Mouse (Mus musculus) 3T3-L1 (cell line): ENCODE results near the gene Cntnap1.
A peak's percentile ranks its signal among the peaks of the same experiment; 100 is the strongest.

Experiments
- DNase-seq: peaks from one replicate; pipeline ENCODE4 v3.0.0-alpha.2; 2015; ENCODE audit warnings: low read depth, low spot score

Gene Cntnap1

DNA sequence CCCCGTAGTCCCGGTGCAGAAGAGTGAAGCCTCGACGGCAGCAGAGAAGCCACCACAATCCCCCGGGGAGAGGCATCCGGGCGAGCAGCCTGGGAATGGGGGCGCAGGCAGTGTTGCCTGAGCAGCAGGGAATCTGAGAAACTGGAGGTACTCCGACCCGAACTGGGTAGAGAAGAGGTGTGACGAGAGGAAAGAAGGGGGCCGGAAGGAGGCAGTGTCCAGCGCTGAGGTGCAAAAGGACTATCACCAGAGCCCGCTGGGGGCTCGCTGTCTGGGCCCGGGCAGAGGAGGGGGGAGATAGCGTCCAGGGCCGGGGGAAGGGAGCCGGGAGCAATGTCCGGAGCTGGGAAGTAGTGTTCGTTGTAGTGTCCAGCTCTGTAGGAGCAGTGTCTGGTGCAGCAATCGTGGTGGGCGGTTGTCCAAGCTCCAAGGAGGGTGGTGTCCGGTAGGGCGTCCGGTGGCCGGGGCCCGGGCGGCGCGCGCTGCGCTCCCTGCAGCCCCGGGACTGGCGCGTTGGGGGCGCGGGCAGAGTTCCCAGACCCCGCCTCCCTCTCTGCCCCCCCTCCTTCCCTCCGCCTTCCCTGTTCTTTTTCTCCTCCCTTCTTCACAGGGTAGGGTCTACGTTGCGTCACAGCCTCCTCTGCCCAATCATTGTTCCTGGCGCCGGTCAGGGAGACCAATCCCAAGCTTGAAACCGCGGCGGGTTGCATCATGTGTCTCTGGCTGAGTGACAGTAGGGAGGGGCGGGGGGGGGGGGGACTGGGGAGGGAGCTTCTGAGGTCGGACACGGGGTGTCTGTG is 688 bp downstream of the Cntnap1 start, which contains the start of gene Plekhh3:
TSS of gene Plekhh3 (minus strand) at position 541 of the 800 bp plus-strand sequence.
- DNase-seq: peak; percentile 98

DNA sequence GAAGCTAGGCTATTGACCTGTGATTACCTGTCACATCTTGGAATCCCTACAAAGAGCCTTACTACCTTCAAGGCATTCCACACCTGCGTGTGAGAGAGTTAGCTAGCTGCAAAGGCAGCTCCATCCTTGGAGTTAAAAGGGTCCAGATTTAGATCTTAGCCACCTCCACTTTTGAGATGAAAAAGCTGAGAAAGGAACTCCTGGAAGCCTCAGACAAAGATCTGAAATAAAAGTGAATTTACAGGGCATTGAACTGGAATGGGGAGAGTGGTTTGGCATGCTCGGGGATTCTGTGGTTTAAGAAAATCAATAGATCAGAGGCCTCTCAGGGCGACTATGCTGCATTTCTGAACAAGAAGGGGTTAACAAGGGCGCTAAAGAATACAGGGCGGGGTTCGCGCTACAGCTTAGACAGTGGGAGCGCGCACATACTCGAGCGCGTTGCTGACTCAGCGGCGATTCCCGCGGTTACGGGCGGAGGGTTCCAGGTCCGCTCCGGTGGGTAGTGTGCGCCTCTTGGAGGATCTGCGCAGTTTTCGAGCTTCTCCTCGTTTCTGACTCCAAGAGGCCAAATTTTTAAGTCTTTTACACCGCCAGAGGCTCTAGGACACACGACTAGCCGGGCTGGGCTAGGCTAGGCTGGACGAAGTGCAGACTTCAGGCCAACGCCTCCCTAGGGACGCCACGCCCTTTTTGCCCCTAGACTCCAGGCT is 1.6 kb downstream of the Cntnap1 start:
- DNase-seq: peak; percentile 93

DNA sequence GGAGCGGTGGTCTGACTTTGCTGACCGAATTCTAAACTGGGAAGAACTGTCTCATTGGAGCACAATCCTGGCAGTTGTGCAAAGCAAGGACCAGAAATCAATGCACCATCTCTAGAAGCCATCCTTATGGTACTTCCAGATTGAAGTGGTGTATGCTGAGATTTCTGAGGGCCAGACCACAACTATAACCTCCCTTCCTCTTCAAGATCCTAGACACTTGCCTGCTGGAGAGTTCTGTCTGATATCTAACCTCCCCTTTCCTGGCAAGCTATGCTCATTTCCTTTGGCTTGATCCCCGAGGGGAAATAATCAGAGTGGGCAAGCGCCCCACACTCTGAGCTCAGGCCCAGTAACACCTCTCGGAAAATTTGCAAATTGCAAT is 2.1 kb downstream of the Cntnap1 start:
- peak; percentile 64 for DNase-seq

DNA sequence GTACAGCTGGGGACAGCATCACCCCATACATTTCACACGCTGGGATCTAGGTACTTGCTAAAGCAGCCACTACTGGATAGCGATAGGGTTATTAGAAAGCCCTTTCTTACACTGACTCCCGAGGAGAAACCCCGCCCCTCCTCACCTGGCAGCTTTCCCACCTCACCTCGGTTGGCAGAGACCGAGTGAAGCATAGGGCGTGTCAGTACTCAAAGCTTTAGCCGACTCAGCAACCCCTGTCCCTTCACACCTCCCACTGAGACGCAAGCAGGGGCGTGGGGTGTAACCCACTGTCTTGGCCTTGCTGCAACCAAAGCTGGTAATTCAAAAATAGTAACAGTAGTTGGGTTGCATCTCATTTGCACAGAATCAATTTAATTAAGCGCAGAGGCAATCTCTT is 2.8 kb downstream of the Cntnap1 start:
- DNase-seq: peak; percentile 22

DNA sequence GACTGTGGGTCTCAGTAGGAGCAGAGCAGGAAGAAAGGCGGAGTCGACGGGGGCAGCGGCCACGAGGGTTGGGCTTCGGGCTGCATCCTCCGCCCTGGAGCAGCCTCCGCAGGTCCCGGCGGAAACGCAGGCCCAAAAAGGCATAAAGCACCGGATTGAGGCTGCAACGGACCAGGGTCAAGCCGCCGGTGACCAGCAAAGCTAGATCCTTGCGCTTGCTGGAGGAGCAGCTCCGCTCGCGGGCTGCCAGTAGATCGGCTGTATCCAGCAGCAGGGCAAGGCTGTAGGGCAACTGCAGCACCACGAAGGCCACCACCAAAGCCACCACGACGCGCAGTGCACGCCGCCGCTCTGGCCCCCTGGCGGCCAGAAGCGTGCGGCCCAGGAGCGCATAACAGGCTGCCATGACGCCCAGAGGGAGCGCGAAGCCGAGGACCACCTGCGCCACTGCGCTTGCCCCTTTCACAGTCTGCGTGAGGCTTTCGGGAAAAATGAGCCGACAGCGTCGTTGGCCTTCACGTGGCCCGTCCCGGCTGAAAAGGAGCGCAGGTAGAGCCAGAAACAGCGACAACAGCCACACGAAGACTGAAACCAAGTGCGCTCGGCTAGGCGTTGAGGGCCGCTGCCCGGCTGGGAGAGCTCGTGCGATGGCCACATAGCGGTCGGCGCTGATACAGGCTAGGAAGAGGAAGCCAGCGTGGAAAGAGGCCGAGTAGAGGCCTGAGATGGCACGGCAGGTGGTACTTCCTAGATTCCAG is 3.5 kb downstream of the Cntnap1 start:
- DNase-seq: peak; percentile 39

DNA sequence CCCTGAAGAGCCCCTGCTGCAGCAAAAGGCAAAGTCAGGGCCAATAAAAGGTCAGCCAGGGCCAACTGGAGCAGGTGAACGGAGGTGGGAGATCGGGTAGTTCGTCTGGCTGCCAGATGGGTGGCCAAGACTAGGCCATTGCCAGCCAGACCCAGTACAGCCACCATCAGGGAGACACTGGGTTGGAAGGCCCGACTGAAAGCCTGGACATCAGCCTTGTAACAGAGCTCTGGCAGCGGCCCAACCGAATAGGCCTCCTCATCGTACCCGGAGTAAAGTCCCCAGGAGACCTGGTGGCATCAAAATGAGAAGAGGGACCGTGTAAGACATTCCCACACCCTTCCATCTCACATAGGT is 4.0 kb downstream of the Cntnap1 start:
- no peak for DNase-seq

DNA sequence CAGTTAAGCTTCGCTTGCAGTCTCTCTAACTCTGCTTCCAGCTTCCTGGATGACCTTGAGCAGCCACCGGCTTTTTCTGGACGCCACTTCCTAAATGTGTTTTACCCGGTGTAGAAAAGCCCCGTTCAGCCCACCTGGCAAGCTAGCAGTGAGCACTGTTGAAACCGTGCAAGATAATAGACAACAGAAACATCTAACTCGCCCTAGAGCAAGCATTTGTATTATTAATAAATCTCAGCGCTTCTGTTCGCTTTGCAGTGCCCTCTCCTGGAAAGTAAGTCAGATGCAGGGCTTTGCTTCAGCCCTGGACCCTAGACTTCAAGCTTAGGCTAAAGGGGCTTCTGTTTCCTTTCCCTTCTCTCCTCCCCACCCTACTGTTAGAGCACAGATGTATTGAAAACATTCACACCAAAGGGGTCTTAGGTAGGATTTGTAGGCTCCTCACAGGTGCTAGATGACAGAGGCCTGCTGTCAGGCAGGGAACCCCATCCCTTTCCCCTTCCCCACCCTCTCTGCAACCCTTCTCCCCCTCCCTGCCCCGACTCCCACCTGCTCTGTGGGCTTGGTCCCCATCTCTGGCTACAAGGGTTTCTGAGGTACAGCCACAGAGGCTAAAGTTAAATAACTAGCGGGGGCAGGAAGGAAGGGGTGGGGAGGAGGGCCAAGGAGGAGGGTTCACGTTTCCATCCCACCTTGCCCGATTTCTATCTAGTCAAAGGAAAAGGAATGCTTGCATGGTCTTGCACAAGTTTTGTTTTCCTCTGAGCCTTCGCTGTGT is 4.7 kb downstream of the Cntnap1 start, which contains the start of gene Ccr10:
TSS of gene Ccr10 (minus strand) at position 593 of the 778 bp plus-strand sequence.
- peak; percentile 45 for DNase-seq

DNA sequence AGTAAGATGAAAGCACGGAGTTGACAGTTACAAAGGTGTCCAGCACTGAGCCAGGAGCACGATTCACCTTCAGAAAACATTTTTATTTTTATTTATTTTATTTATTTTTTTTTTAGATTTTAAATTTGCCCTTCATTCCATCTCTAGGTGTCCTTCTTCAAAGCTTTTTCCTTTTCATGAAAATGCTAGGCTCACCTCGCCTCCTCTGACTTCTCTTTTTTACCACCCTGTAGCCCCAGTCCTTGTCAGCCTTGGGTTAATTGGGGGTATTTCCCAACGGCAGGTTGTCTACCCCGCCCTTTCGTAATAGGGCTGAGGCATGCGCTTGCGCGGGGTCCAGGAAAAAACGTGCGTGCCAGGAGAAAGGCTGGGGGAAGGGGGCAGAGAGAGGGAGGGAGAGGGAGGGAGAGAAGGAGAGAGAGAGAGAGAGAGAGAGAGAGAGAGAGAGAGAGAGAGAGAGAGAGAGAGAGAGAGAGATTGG is 5.4 kb downstream of the Cntnap1 start:
- no peak for DNase-seq

DNA sequence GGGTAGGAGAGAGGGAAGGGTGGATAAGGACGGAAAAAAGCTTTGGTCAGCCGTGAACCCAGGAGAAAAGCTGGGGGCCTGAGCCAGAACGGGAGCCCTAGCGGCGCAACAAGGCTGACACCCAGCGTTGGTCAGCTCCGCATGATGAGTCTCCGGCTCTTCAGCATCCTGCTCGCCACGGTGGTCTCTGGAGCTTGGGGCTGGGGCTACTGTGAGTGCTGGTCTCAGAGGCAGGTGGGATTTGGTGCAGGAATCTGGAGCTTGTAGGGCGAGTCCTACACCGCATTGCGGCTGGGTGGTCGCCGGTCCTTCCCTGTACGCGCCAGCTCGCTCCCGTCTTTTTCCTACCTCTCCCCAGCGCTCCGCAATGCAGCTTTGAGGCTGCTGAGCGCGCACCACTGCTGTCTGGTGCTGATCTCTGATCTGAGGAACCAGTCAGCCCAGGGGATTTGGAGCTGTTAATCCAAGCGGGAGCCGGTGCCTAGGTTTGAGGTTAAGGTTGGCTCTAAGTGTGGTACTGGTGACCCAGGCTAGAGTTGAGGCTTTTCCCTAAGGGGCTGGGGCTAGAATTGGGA is 5.9 kb downstream of the Cntnap1 start:
- DNase-seq: peak; percentile 41

DNA sequence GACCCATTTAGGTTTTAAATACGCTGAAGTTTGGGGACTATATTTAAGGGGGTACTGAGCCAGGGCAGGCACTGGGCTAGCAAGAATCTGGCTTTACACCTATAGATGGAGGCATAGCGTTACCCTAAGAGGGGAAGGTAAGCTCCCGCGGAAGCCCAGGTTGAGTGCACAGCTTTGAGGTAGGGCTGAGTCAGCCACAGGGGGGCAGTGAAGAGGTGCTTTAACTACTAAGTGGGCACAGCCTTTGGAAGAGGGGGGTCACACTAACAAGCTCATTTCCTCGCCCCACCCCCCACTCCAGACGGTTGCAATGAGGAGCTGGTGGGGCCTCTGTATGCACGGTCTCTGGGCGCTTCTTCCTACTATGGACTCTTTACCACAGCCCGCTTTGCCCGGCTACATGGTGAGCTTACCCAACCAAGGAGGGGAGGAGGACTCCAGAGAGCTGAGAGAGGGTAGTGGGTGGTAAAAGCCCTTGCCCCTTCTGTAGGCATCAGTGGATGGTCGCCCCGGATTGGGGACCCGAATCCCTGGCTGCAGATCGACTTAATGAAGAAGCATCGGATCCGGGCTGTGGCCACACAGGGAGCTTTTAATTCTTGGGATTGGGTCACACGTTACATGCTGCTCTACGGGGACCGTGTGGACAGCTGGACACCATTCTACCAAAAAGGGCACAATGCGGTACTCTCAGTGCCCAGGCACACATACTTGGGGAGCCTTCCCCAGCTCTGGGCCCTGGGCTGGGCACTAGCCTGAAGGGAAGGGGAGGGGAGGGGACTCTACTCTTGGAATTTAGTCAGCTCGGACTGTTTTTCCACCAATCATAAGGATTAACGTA is 6.8 kb downstream of the Cntnap1 start:
- peak; percentile 39 for DNase-seq

DNA sequence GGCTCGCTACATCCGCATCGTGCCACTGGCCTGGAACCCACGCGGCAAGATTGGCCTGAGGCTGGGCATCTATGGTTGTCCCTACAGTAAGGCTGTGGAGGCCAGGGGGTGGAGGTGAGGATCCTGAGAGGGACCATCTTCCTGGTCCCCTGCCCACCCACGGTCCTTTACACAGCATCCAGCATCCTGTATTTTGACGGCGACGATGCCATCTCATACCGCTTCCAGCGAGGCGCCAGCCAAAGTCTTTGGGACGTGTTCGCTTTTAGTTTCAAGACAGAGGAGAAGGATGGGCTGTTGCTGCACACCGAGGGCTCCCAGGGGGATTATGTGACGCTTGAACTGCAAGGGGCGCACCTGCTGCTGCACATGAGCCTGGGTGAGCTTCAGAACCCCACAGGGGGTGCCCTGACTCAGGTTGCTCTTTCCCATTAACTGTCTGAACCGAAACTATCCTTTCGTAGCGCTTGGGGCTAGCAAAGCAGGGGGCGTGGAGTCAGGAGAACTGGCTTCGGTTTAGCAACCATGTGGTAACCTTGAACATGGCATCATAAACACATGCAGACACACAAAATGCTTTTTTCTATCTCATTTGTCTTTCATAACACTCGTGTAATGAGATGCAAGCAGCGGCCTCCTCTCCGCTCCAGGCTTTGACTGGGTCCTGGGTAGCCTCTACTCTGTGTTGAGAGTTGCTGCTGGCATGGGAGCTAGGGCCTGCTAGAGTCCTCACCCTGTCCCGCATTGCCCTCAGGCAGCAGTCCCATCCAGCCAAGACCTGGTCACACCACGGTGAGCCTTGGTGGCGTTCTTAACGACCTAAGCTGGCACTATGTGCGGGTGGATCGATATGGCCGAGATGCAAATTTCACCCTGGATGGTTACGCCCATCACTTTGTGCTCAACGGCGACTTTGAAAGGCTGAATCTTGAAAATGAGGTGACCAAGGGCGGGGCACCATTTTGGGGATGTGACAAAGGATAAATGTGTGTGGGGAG is 8.0 kb downstream of the Cntnap1 start:
- no peak for DNase-seq

DNA sequence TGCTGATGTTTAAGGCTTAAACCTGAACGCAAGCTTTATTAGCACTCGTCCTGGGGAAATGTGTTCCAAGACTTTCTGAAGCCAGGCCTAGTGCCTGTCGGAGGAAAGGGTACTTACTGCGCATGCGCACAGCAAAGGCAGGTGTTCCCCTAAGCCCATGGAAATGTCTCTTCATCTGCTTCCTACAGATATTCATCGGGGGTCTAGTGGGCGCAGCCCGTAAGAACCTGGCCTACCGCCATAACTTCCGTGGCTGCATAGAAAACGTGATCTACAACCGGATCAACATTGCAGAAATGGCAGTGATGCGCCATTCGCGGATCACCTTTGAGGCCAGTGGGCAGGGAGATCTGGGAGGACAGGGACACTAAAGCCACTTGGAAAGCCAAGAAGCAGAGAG is 9.0 kb downstream of the Cntnap1 start:
- no peak for DNase-seq

DNA sequence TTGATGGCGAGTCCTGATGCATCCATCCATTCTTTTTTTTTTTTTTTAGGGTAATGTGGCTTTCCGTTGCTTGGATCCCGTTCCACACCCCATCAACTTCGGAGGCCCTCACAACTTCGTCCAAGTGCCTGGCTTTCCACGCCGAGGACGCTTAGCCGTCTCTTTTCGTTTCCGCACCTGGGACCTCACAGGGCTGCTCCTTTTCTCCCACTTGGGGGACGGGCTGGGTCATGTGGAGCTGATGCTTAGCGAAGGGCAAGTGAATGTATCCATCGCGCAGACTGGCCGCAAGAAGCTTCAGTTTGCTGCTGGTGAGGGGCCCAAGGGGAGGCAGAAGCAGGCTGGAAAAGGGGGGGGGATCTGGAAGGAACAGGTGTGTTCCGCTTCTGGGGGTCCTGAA is 9.9 kb downstream of the Cntnap1 start:
- DNase-seq: no peak

DNA sequence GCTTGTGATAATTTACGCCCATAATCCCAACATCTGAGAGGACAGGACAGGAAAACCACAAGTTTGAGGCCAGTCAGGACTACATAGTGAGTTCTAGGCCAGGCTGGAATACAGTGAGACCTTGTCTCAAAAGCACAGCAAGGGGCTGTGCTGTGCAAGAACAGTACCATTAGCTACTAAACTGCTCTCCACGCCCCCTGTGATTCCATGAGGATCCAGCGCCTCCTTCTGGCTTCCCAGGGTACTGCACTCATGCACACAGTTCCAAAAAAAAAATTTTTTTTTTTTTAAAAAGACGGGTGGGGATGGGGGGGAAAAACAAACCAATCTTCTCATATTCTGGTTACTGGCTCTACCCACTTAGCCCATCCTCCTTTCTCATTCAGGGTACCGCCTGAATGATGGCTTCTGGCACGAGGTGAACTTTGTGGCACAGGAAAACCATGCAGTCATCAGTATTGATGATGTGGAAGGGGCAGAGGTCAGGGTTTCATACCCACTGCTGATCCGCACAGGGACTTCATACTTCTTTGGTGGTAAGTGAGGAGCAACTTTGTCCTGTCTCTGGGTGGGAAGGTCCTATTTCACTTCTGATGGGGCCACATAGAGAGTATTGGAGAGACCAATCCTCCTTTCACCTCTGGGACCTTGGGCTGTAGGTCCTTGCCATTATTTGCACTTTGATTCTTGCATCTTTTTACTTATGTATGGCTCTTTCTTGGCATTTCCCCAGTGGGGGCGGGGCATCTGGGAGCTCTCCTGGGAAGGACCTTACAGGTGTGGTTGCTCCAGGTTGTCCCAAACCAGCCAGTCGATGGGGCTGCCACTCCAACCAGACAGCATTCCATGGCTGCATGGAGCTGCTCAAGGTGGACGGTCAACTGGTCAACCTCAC is 10.8 kb downstream of the Cntnap1 start:
- DNase-seq: peak; percentile 86

DNA sequence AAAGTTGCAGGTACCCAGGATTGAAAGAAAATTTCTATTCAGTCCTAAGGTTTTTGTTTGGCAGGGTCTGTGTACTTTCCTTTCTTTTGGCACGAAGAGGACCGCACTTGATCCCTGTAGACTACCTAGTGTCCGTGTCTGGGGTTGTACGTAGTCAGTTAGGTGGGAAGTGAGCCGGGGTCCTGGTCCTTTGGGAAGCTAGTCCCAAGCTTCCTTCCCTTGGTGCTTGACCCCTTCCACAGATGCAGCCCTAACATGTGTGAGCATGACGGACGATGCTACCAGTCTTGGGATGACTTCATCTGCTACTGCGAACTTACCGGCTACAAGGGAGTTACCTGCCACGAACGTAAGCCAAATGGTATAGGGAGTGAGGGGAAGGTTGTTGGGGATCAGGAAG is 11.6 kb downstream of the Cntnap1 start:
- DNase-seq: no peak

DNA sequence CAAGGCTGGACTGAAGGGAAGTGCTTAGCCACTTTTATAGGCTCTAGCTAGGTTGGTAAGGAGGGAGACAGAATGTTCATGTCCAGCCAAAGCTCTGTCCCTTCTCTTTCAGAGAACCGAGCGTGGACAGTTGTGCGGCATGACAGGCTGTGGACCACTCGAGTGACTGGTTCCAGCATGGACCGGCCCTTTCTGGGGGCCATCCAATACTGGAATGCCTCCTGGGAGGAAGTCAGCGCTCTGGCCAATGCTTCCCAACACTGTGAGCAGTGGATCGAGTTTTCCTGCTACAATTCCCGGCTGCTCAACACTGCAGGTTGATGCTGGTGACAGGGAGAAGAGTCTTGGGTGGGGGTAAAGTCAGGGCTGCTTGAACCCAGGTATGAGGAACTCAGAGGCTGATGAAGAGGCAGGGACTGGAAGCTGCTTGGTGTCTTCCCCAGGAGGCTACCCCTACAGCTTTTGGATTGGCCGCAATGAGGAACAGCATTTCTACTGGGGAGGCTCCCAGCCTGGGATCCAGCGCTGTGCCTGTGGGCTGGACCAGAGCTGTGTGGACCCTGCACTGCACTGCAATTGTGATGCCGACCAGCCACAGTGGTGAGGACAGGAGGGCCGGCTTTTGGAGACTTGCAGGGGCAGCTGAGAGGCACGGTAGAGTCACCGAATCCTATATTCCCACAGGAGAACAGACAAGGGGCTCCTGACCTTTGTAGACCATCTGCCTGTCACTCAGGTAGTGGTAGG is 12.6 kb downstream of the Cntnap1 start:
- DNase-seq: no peak

DNA sequence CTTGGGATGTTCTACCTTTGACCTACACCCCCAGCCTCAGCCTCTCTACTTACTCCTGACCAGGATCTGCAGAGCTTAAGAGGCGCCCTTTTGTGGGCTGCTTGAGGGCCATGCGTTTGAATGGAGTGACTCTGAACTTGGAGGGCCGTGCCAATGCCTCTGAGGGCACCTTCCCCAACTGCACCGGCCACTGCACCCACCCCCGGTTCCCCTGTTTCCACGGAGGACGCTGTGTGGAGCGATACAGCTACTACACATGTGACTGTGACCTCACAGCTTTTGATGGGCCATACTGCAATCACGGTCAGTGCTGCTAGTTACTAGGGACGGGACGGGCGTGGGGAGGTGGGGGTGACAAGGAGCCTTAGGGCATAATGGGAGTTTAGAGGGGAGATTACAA is 14.7 kb downstream of the Cntnap1 start:
- no peak for DNase-seq
